Mouse (Mus musculus) embryonic facial prominence, embryonic 14.5 days (tissue): Measurements from ENCODE around the gene Slc25a39. TPM values are rescaled to one million over a fixed set of nuclear protein-coding genes. Genes with fewer than 3 reads are reported as not detected.
A peak's percentile ranks its signal among the peaks of the same experiment; 100 is the strongest.

ENCODE experiments used
- ATAC-seq: fragments of 200-750 bp; cut with Nextera tagmentation; 2 replicates; pipeline ENCODE4 v1.8.0; 2017; ENCODE audit warnings: low read depth, moderate number of reproducible peaks, moderate TSS enrichment
- DNase-seq: peaks from one replicate; pipeline ENCODE4 v3.0.0-alpha.2; 2015; ENCODE audit warnings: low spot score
- H3K27ac ChIP-seq: fragments of 300-500 bp; sonication (generic); replicated peaks from 2 replicates; pipeline ENCODE4 v1.5.1; 2014; ENCODE audit warnings: low read depth, mild to moderate bottlenecking, low read length, moderate library complexity
- H3K27me3 ChIP-seq: fragments of 300-500 bp; sonication (generic); replicated peaks from 2 replicates; pipeline ENCODE4 v1.6.1; 2014; ENCODE audit warnings: low read length; ENCODE audit not compliant: control insufficient read depth, insufficient read depth
- H3K36me3 ChIP-seq: fragments of 300-500 bp; sonication (generic); 2 replicates; pipeline ENCODE4 v1.6.1; 2014; ENCODE audit warnings: low read length, mixed read lengths; ENCODE audit not compliant: control insufficient read depth, insufficient read depth
- H3K4me1 ChIP-seq: fragments of 300-500 bp; sonication (generic); 2 replicates; pipeline ENCODE4 v1.6.1; 2014; ENCODE audit warnings: antibody characterized with exemption, low read length; ENCODE audit not compliant: control insufficient read depth, insufficient read depth
- H3K4me2 ChIP-seq: fragments of 300-500 bp; sonication (generic); 2 replicates; pipeline ENCODE4 v1.6.1; 2014; ENCODE audit warnings: low read depth, mild to moderate bottlenecking, low read length, moderate library complexity, mixed read lengths
- H3K4me3 ChIP-seq: fragments of 300-500 bp; sonication (generic); 2 replicates; pipeline ENCODE4 v1.5.1; 2014; ENCODE audit warnings: low read depth, mild to moderate bottlenecking, low read length
- H3K9ac ChIP-seq: fragments of 300-500 bp; sonication (generic); 2 replicates; pipeline ENCODE4 v1.6.1; 2014; ENCODE audit warnings: low read depth, mild to moderate bottlenecking, low read length, moderate library complexity, mixed read lengths
- H3K9me3 ChIP-seq: fragments of 300-500 bp; sonication (generic); 2 replicates; pipeline ENCODE4 v1.6.1; 2016; ENCODE audit warnings: low read length; ENCODE audit not compliant: control insufficient read depth
- WGBS: fragments of 180-500 bp; shearing (Covaris S2); extraction: QIAGEN DNeasy Blood & Tissue Kit; methylation state at CpG from one replicate; pipeline ENCODE4 v1.1.7; 2014; 5-methylcytosine and 5-hydroxymethylcytosine counted together
- polyA plus RNA-seq: library from polyadenylated mRNA; unstranded; fragments of >200 nt; fragmentation: Nextera tagmentation; extraction: Ambion mirVana; gene quantifications from 2 replicates; pipeline ENCODE4 v1.2.1, GENCODE M21; 2014

Slc25a39 gene
- polyA plus RNA-seq, 1 experiment from 2014 or later = 190 TPM

DNA sequence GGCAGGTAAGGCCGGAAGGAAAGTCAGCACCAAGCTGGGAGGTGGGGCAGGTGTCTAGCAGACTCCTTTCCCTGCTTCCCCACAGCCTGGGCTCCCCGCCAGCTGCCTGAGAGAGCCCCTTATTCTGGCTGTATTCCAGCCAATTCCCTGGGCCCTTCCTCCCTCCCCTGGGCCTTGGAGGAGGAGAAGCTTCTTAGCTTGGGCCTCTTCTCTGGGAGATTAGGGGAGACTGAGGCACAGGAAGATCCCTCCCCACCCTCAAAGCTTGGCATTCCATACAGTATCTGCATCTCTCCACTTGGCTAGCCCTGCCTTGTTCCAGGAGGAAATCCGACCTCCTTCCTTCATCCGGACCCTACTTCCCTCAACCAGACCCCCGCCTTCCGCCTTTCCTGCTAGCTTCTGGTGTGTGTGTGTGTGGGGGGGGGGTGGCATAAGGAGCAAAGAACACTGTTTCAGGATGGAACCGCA lies 38.2 kb upstream of the Slc25a39 start:
- peak overlapping the region; percentile 92 for H3K27ac ChIP-seq
- DNase-seq (peak; percentile 92), ATAC-seq (peak; percentile 3; the same call in 1 of the 2 replicates)
- H3K4me2 ChIP-seq = peak overlapping the region; percentile 86
- H3K4me3 ChIP-seq = peak overlapping the region; percentile 95
- 10% methylated on average over 7 of the region's 7 CpGs for WGBS
- H3K9ac ChIP-seq = peak overlapping the region; percentile 98
- H3K36me3 ChIP-seq = peaks cover 29% of the 10 kb centered on the region
- no peaks in the 10 kb centered on the region for H3K9me3 ChIP-seq
- no peaks in the 10 kb centered on the region for H3K27me3 ChIP-seq
- peaks cover 33% of the 10 kb centered on the region for H3K4me1 ChIP-seq

- Histone ChIP-seq H3K9me3 (no peaks in the 10 kb centered on the region), H3K4me2 (peak overlapping the region; percentile 86), H3K27ac (peak overlapping the region; percentile 92), H3K4me1 (peaks cover 33% of the 10 kb centered on the region), H3K4me3 (peak overlapping the region; percentile 95), H3K36me3 (peaks cover 33% of the 10 kb centered on the region), H3K27me3 (no peaks in the 10 kb centered on the region), H3K9ac (peak overlapping the region; percentile 98)
- peak; percentile 87 for DNase-seq
- peak; percentile 16; the same call in 1 of the 2 replicates for ATAC-seq
- WGBS = 20% methylated on average over 10 of the region's 10 CpGs
Observed at GRCm38 (mm10) chr11:102445264-102445890, 37.6 kb upstream of the Slc25a39 start.

GRCm38 (mm10) chr11:102444781-102445180 lies 37.0 kb upstream of the Slc25a39 start:
- peak overlapping the region; percentile 92; the same call in 1 of the 2 replicates for H3K27ac ChIP-seq
- whole genome bisulfite sequencing = 10% methylated on average over 6 of the region's 6 CpGs
- DNase-seq = no peak

GRCm38 (mm10) chr11:102444321-102444720 lies 36.6 kb upstream of the Slc25a39 start:
- WGBS = 76% methylated on average over 3 of the region's 3 CpGs
- no peak for ATAC-seq
- Histone ChIP-seq H3K4me1 (peaks cover 33% of the 10 kb centered on the region), H3K27me3 (no peaks in the 10 kb centered on the region), H3K4me3 (no peak overlapping the region), H3K9me3 (no peaks in the 10 kb centered on the region), H3K36me3 (peaks cover 43% of the 10 kb centered on the region), H3K27ac (no peak overlapping the region), H3K4me2 (no peak overlapping the region), H3K9ac (no peak overlapping the region)
- DNase-seq = no peak

More at GRCm38 (mm10) chr11:102444781-102445180, 37.0 kb upstream of the Slc25a39 start:
- peaks cover 39% of the 10 kb centered on the region for H3K36me3 ChIP-seq
- H3K27me3 ChIP-seq = no peaks in the 10 kb centered on the region
- H3K4me2 ChIP-seq = peak overlapping the region; percentile 86
- H3K9me3 ChIP-seq = no peaks in the 10 kb centered on the region
- ATAC-seq = no peak
- 0 out of 2 replicates have a peak overlapping the region, but pooled peaks have one; percentile 34 for H3K9ac ChIP-seq
- H3K4me1 ChIP-seq = peaks cover 33% of the 10 kb centered on the region
- H3K4me3 ChIP-seq = no peak overlapping the region

DNA sequence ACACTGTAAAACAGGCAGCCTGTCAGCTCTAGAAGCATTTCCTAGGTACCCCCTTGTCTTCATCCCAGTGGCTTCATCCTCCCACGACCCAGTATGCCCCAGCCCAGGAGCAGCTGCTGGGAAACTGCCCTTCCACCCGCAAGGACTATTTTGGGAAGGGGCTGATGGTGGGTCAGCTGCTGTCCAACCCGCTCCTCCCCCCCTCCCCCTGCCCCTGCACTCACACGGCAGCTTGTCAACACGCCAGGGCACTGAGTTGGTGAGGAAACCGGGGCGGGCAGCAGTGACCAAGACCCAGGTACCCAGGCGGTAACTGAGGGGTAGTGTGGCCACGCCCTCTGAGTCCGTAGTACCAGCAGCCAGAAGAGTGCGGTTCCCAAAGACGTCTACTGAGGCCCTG lies 36.0 kb upstream of the Slc25a39 start:
- WGBS = 62% methylated on average over 12 of the region's 12 CpGs
- ATAC-seq = no peak
- Histone ChIP-seq H3K9ac (no peak overlapping the region), H3K4me3 (no peak overlapping the region), H3K36me3 (peaks cover 49% of the 10 kb centered on the region), H3K9me3 (no peaks in the 10 kb centered on the region), H3K27ac (no peak overlapping the region; the same call in 1 of the 2 replicates), H3K27me3 (no peaks in the 10 kb centered on the region), H3K4me2 (no peak overlapping the region), H3K4me1 (peaks cover 33% of the 10 kb centered on the region)
- no peak for DNase-seq

DNA sequence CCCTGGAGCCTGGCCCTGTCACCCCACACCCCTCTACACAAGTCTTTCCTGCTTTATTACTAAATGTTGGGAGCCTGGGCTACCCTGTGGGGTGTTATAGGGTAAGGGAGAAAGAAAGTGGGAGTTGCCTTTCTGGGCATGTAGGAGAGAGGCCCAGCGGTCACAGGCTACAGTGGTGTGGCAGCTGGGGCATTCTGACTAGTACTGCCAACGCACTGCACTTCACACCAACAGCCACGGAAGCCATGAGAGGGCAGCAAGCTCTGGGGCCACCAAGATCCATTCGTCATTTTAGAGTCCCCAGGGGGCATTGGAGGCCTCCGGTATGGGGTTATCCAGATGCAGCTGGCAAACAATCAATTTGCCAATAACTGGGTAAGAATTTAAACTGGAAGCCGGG lies 34.3 kb upstream of the Slc25a39 start:
- H3K36me3 ChIP-seq = peaks cover 64% of the 10 kb centered on the region
- no peaks in the 10 kb centered on the region for H3K27me3 ChIP-seq
- H3K9ac ChIP-seq = no peak overlapping the region
- H3K4me2 ChIP-seq = no peak overlapping the region
- H3K4me1 ChIP-seq = peaks cover 31% of the 10 kb centered on the region
- ATAC-seq = no peak
- whole genome bisulfite sequencing = 89% methylated on average over 6 of the region's 6 CpGs
- no peak for DNase-seq
- no peak overlapping the region for H3K27ac ChIP-seq
- no peaks in the 10 kb centered on the region for H3K9me3 ChIP-seq
- H3K4me3 ChIP-seq = no peak overlapping the region

DNA sequence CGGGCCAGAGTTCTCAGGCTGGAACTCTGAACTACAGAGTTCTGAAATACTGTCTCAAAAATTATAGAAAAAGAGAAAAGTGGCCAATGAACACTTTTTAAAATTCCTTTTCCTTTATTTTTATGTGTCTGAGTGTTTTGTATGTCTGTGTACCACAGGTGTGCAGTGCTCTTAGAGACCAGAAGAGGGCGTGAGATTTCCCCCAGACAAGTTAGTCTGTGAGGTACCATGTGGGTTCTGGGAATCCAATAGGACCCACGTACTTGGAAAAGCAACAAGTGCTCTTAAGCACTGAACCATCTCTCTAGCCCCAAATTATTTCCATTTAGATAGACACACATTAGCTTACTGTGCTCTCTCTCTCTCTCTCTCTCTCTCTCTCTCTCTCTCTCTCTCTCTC lies 33.7 kb upstream of the Slc25a39 start:
- no peak overlapping the region for H3K4me2 ChIP-seq
- peaks cover 32% of the 10 kb centered on the region for H3K4me1 ChIP-seq
- no peak overlapping the region for H3K4me3 ChIP-seq
- H3K9ac ChIP-seq = no peak overlapping the region
- WGBS = 81% methylated on average over 3 of the region's 3 CpGs
- H3K9me3 ChIP-seq = no peaks in the 10 kb centered on the region
- peaks cover 68% of the 10 kb centered on the region for H3K36me3 ChIP-seq
- no peak overlapping the region for H3K27ac ChIP-seq
- H3K27me3 ChIP-seq = no peaks in the 10 kb centered on the region
- DNase-seq = no peak
- ATAC-seq = no peak

GRCm38 (mm10) chr11:102440255-102440654 lies 32.5 kb upstream of the Slc25a39 start:
- ATAC-seq = no peak
- H3K9me3 ChIP-seq = no peaks in the 10 kb centered on the region
- no peak overlapping the region for H3K4me3 ChIP-seq
- no peak overlapping the region for H3K27ac ChIP-seq
- no peak overlapping the region for H3K9ac ChIP-seq
- H3K36me3 ChIP-seq = peaks cover 80% of the 10 kb centered on the region
- H3K4me2 ChIP-seq = no peak overlapping the region
- 97% methylated on average over 8 of the region's 8 CpGs for WGBS
- no peaks in the 10 kb centered on the region for H3K27me3 ChIP-seq
- peaks cover 20% of the 10 kb centered on the region for H3K4me1 ChIP-seq
- no peak for DNase-seq
